In genomic region chr14:74945266-74946215, GRCm38 (mm10) we compare ENCODE assay signal across 8 mouse cellular contexts. TPM values are rescaled to one million over a fixed set of nuclear protein-coding genes. Genes with fewer than 3 reads are reported as not detected.
DNase-seq lines count a peak whose midpoint lies in the region; ATAC-seq and TF ChIP-seq lines count a peak whose summit lies in the region.

No protein-coding gene starts in this region.

- WGBS in kidney, adult 2 months: 46% methylated on average over 11 of the region's 11 CpGs
- WGBS in midbrain, postnatal 0 days: 84% methylated on average over 11 of the region's 11 CpGs
- 84% methylated on average over 11 of the region's 11 CpGs for WGBS in cerebellum, adult 2 months

- no peak overlapping the region for H3K9ac ChIP-seq in midbrain, postnatal 0 days (replicated peaks; ENCODE audit: low read length, poor library complexity, severe bottlenecking)

- TF ChIP-seq POLR2A in kidney, adult 2 months (IDR thresholded peaks at IDR 0.05; ENCODE audit: low read depth, low read length): no peak
- TF ChIP-seq POLR2A in cerebellum, adult 2 months (IDR thresholded peaks at IDR 0.05; ENCODE audit: borderline replicate concordance, insufficient read depth, low read length): no peak

- H3K27ac ChIP-seq in kidney, adult 2 months (ENCODE audit: insufficient read depth, low read depth, low read length): peak overlapping the region; percentile 35; the same call in 1 of the 2 replicates
- H3K27ac ChIP-seq in midbrain, postnatal 0 days (ENCODE audit: low read depth, low read length): no peak overlapping the region
- no peak overlapping the region for H3K27ac ChIP-seq in cerebellum, adult 2 months (ENCODE audit: insufficient read depth, low read length)

- H3K36me3 ChIP-seq in kidney, adult 2 months (ENCODE audit: control insufficient read depth, insufficient read depth, low read length): no peaks in the 10 kb centered on the region
- H3K36me3 ChIP-seq in midbrain, postnatal 0 days (ENCODE audit: insufficient read depth, low read length): no peaks in the 10 kb centered on the region

- H3K4me3 ChIP-seq in kidney, adult 2 months (ENCODE audit: insufficient read depth, low read depth, low read length): peak overlapping the region; percentile 12
- H3K4me3 ChIP-seq in midbrain, postnatal 0 days (ENCODE audit: low read depth, low read length): peak overlapping the region; percentile 51
- no peak overlapping the region for H3K4me3 ChIP-seq in cerebellum, adult 2 months (replicated peaks; ENCODE audit: insufficient read depth, low read depth, low read length)

- no peaks in the 10 kb centered on the region for H3K9me3 ChIP-seq in midbrain, postnatal 0 days (ENCODE audit: low read length)

- TF ChIP-seq CTCF in kidney, adult 2 months (conservative IDR thresholded peaks at IDR 0.05; ENCODE audit: insufficient read depth, insufficient read length, low read depth, low read length): no peak
- TF ChIP-seq CTCF in midbrain, postnatal 0 days (IDR thresholded peaks at IDR 0.05): no peak
- no peak for TF ChIP-seq CTCF in cerebellum, adult 2 months (IDR thresholded peaks at IDR 0.05; ENCODE audit: borderline replicate concordance, insufficient read depth, low read depth, low read length)

- H3K4me1 ChIP-seq in kidney, adult 2 months (ENCODE audit: control insufficient read depth, insufficient read depth, low read length): peaks cover 12% of the 10 kb centered on the region; the same call in 1 of the 2 replicates
- no peaks in the 10 kb centered on the region; the same call in 1 of the 2 replicates for H3K4me1 ChIP-seq in midbrain, postnatal 0 days (ENCODE audit: insufficient read depth, low read length)
- peaks cover 2% of the 10 kb centered on the region for H3K4me1 ChIP-seq in cerebellum, adult 2 months (ENCODE audit: control insufficient read depth, insufficient read depth, low read length)

- H3K27me3 ChIP-seq in kidney, adult 2 months (replicated peaks; ENCODE audit: control insufficient read depth, insufficient read depth, low read length): no peaks in the 10 kb centered on the region
- no peaks in the 10 kb centered on the region for H3K27me3 ChIP-seq in midbrain, postnatal 0 days (ENCODE audit: insufficient read depth, low read length)
- H3K27me3 ChIP-seq in cerebellum, adult 2 months (ENCODE audit: control insufficient read depth, insufficient read depth, low read length): no peaks in the 10 kb centered on the region

- no peak for DNase-seq in kidney, adult 2 months
- no peak for DNase-seq in kidney, postnatal 36 days
- peak; percentile 50 for DNase-seq in induced T-regulatory cell, adult 2 months (ENCODE audit: low read depth)
- DNase-seq in midbrain, postnatal 0 days (ENCODE audit: low spot score): no peak
- no peak for DNase-seq in cerebellum, adult 2 months
- no peak for DNase-seq in layer of hippocampus, adult 18-20 months (ENCODE audit: low spot score in 2 of 2)

- ATAC-seq in common myeloid progenitor, adult 5-6 weeks (replicated peaks; ENCODE audit: low read depth, poor library complexity, severe bottlenecking): 0 out of 2 replicates have a peak, but pooled peaks have one; percentile 8
- ATAC-seq in midbrain, postnatal 0 days (ENCODE audit: low FRiP score): no peak
- ATAC-seq in activated CD4-positive, CD25-positive, alpha-beta regulatory T cell, adult 4 months: no peak

- H3K4me2 ChIP-seq in midbrain, postnatal 0 days (ENCODE audit: low read depth, low read length, poor library complexity, severe bottlenecking): peak overlapping the region; percentile 94

RNA-seq across cellular contexts. Expression of gene Lrch1, which starts 2.1 kb away (rescaled TPM):
- polyA plus RNA-seq in kidney, adult 2 months (2012; rRNA removed): 8.2 and 8.4 TPM in 2 replicates
- 15.9 and 16.8 TPM in 2 replicates for total RNA-seq in common myeloid progenitor, adult 5-6 weeks (2017)
- 21.7 and 22.3 TPM in 2 replicates for total RNA-seq in midbrain, postnatal 0 days (2014; rRNA removed)
- polyA plus RNA-seq in midbrain, postnatal 0 days (2015; fragmentation: Nextera tagmentation; extraction: Ambion mirVana): 15.7 and 22.4 TPM in 2 replicates
- 10 to 100 TPM; 24.1 to 24.4 TPM for polyA plus RNA-seq in activated CD4-positive, CD25-positive, alpha-beta regulatory T cell, adult 4 months (2017; shearing (Covaris generic))
- polyA plus RNA-seq in cerebellum, adult 2 months (2012; rRNA removed): 24.4 and 26.4 TPM in 2 replicates
- total RNA-seq in layer of hippocampus, adult 18-20 months (2021): 10 to 100 TPM; 20.4 to 23.1 TPM
